Mouse (Mus musculus) neural tube, embryonic 10.5 days (tissue): ENCODE results near the gene Zscan5b.
"Not testable (repeated sequence)": the region's sequence is repeated elsewhere in the genome, so short reads cannot be mapped to it uniquely, and the experiment has no call there.

Experiments used
- DNase-seq: peaks from one replicate; pipeline ENCODE4 v3.0.0-alpha.2; 2017; ENCODE audit warnings: low spot score; ENCODE audit errors: extremely low spot score

The Zscan5b gene

DNA sequence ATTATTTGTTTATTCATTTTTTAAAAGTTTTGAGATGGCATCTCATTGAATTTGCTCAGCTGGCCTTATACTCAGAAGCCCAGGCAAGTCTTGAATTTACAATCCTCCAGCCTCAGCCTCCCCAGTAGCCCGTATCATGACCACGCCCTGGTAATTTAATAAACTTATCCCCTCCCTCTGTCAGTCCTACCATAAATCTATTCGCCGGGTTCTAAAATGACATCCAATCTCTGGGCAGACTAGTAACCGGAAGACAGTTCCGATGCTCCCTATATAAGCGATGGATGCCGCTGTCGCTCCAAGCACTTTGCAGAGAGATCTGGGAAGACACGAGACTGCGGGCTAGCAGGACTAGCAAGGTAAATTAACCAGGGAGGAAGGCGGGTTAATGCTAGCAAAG, at the start of gene Zscan5b:
Gene Zscan5b (plus strand): TSS at position 301 of the 400 bp plus-strand sequence.
- DNase-seq: no peak

DNA sequence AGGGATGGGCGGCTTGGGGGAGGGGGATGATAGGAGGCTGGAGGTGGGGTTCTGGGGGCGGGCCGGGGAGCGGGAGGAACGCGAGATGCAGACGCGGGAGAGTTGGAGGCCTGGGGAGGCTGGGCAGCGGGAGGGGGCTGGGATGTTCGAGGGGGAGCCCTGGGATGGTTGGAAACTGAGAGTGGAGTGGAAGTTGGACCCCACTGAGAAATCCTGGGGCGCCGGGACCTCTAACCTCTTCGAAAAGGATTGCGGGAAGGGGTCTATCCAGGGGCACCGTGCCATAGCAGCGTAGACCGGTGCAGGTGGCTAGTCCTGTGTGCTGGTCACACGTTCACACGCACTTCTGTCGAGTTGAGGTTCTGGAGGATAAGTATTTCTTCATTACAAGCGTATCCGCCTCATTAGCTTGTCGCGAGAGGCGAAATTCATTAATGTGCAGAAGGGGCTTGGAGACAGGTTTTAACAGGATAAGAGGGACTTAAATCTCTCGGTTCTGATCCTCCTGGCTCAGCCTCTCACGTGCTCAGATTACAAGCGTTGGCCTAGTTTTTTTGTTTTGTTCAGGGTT, 49.3 kb upstream of the Zscan5b start:
- DNase-seq: no peak

DNA sequence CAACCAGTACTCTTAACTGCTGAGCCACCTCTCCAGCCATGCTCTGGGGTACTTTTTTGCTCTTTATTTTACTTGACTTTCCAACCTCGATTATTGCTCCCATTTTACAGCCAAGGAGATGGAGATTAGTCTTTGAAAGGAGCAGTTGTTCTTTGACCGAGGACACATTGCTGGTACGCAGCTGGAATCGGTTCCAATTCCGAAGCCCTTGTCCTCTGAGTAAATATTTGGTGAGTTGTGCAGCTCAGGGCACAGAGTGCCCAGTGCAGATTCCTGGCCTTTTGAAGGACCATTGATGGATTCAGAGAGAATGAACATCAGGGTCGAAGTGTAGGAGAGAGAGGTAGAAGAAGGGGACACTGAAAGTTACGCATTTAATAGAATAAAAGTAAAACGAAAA, 48.2 kb upstream of the Zscan5b start:
- DNase-seq: no peak

DNA sequence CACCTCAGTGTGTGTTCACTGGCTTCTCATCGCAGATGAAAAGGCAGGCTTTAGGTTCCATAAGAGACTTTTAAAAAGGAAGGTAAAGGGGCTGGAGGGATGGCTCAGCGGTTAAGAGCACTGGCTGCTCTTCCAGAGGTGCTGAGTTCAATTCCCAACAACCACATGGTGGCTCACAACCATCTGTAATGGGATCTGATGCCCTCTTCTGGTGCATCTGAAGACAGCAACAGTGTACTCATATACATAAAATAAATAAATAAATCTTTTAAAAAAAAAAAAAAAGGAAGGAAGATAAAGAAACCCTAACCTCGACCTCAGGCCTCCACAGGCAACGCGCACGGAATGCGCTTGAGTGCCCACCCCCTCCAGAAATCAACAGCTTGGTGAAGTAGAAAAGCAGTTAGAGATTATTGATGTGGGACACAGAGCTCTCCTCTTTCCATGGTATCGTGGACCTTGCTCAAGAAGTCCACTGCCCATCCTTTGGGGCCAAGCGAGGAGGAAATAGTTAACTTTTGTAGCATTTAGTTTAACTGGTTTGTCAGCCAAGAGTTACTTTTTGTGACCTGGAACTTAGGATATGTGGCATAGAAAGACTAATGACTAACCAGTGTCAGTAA, 47.6 kb upstream of the Zscan5b start:
- not testable (repeated sequence) for DNase-seq

DNA sequence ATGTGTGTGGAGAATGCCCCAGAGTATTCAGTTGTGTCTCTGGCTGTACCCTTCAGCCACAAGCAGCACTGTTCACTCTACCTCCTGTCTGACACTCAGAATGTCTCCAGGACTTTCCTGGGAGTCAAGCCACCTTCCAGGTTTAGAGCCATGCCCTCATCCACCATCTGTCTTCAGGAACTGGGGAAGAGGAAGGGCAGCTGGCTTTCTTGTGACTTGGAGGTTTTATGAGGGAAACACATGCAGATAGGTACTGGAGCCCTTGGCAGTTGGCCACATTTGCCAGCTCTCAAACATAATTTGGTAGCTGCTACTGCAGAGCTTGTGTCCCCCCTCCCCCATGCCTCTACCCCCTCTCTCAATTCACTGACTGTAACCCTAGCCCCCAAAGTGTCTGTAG, 43.1 kb upstream of the Zscan5b start:
- DNase-seq: no peak

DNA sequence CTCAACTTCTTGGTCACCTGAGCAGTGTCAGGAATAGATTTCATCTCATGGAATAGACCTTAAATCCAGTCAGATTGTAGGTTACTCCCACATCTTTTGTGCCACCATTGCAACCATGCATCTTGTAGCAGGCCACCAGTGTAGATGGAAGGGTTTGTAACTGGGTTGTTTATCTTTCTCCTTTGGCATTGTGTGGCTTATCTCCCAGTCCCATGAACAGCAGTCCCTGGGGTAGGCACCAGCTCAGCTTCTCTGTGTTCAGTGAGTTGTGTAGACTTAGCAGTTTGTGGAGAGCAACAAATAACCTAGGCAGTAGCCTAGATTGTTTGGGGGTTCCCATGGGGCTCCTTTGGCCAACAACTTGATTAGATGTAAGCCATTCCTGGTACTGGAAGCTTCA, 39.2 kb upstream of the Zscan5b start:
- no peak for DNase-seq

DNA sequence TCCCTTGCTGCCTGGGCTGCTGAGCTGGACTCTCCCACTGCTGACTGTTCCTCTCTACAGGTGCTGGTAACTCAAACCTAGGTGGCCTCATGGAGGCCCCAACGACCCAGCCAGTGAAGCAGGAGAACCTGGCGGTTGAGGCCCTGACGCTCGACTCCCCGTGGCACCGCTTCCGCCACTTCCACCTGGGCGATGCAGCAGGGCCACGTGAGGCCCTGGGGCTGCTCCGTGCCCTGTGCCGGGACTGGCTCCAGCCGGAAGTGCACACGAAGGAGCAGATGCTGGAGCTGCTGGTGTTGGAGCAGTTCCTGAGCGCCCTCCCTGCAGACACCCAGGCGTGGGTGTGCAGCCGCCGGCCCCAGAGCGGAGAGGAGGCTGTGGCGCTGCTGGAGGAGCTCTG, 38.3 kb upstream of the Zscan5b start:
- DNase-seq: no peak

DNA sequence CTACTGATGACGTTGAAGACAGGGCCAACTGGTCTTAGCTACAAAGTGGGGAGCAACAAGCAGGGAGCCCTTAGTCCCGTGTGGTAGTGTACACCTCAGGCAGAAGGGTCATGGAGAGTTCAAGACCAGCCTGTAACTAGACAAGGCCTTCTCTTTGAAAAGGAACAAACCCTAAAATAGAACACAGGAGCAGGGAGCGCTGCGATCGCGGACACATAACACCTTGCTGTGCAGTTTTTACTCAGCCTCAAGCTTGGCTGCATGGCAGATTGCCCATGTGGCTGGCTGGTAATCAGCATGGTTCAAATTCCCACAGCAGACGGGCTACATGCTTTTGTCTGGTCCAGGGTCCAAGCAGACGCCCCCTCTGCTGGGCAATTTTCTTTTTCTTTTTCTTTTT, 37.6 kb upstream of the Zscan5b start:
- no peak for DNase-seq

DNA sequence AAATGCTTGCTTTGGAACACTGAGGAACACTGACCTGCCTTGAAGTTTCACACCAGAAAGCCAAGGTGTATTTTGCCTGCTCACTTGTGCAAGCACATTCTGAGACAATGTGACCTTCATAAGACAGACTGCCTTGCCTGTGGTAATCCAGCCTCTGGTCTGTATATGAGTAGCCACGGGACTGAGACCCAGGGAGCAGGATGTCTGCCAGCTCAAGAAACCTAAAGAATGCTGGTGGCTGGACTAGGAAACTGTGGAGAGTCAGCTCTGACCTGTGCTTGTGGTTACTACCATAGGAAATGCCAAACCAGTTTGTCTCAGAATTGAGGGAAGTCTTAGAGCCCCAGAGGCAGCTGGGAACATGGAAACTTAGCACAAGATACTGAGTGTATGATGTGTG, 36.7 kb upstream of the Zscan5b start:
- DNase-seq: no peak

DNA sequence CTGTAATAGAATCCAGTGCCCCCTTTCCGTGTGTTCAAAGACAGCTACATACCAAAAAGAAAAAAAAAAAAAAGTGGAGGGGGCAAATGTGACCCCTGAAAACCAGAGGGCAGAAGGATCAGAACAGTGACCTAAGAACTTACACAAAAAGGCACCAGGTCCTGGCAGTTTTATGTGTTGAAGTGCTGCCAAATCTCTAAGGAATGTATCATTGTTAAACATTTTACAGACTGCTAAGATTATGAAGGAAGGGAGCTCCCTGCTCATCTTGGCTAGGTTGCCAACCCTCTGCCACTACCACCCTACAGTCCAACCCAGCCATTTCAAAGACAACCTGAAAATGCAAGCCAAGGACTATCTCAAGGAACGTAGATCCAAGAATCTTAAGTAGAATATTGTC, 35.9 kb upstream of the Zscan5b start:
- DNase-seq: no peak

DNA sequence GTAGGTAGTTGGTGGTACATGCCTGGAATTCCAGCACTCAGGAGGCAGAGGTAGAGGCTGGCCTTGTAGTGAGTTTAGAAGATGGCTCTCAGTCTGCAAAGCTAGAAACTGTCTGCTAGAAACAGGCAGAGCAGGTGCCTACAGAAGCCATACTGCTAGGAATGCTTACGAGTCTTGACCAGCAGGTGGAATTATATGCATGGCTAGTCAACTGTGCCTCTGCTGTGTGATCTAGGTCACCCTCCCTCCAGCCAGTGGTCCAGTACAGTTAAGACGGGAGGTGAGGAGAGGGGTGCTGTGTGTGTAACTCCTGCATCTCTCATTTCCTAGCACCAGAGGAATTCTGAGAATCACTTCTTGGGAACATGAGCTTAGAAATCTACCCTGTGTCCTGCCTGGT, 35.3 kb upstream of the Zscan5b start:
- DNase-seq: no peak

DNA sequence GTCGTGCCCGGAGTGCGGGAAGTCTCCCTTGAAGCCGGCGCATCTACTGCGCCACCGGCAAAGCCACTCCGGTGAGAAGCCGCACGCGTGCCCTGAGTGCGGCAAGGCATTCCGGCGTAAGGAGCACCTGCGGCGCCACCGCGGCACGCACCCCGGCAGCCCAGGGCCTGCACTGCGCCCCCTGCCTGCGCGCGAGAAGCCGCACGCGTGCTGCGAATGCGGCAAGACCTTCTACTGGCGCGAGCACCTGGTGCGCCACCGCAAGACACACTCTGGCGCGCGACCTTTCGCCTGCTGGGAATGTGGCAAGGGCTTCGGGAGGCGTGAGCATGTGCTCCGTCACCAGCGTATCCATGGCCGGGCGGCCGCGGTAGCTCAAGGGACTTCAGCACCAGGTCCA, 32.5 kb upstream of the Zscan5b start:
- peak; percentile 24 for DNase-seq

DNA sequence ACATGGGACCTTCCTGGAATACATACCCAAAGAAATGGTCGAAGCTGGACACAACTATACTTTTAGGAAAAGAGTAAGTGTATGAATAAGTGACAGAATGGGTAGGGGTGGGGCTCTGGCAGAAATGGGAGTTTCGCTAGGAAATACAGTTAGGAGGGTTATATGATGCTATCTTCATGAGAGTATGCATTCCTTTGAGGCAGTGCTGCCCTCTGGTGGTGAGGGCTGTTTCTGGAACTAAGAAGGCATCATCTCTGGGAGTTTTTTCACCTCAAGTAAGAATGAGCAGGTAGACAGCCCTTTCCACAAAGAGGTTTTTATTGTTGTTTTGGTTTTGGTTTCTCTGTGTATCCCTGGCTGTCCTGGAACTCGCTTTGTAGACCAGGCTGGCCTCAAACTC, 30.7 kb upstream of the Zscan5b start:
- DNase-seq: peak; percentile 58

DNA sequence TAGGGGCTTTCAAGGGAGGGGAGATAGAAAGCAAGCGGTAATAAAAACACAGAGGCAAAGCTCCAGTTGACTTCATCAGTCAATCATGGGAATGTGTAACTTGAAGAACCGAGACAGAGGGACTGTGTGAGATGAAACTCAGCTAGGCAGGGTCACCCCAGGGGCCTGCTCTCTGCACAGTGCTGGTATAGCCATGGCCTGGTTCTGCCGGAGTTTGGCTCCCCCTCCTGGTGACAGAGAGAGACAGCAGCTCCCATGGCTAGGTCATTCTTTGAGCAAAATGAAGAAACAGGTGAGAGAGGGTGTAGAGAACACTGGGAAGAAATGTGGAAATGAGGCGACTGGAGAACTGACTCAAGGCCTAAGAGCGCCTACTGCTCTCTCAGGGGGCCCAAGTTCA, 27.9 kb upstream of the Zscan5b start:
- DNase-seq: peak; percentile 64

DNA sequence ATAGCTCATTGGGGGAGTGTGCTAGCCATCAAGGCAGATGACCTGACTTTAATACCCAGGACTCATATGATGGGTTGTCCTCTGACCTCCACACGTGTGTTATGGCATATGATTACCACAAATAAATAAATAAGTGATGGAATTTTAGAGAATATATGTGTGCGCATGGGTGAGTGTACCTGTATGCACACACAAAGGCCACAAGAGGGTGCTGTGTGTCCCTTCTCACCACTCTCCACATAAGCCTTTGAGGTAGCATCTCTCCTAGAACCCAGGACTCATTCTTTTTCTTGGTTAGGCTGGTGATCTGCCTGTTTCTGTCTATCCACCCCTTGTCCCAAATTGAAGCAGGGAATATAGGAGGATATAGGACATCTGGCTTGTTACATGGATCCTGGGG, 26.3 kb upstream of the Zscan5b start:
- no peak for DNase-seq

DNA sequence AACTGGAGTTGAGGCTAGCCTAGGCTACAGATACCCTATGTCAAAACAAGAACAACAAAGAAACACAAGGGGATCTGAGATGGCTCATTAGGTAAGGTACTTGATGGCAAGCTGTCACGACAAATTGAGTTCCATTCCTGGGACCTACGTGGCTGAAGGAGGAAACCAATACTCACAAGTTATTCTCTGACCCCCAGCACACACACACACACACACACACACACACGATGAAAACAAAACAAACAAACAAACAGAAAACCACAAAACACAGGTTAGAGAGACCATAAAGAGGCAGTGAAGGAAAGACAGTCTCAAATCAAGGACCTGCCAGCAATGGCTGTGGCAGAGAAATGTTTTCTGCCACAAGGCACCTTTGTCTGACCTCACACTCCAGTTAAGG, 25.3 kb upstream of the Zscan5b start, which contains the start of gene Galp:
Gene Galp (plus strand): TSS at position 301 of the 400 bp plus-strand sequence.
- no peak for DNase-seq

DNA sequence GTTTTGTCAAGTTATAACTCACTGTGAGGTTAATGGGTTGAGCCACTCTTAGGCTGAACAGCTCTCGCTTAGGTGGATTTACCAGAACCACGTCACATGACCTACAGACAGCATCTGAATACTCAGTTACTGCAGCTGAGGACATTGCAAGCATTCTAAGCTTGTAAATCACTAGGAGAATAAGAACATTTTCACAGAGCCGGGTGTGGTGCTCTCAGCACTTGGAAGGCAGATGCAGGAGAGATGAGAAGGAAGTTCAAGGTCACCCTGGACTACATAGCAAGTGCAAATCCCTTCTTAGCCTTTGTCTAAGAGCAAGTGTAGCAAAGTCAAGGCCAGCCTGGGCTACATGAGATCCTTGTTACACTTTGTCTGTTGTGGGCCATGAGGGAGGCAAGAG, 17.9 kb upstream of the Zscan5b start:
- no peak for DNase-seq

DNA sequence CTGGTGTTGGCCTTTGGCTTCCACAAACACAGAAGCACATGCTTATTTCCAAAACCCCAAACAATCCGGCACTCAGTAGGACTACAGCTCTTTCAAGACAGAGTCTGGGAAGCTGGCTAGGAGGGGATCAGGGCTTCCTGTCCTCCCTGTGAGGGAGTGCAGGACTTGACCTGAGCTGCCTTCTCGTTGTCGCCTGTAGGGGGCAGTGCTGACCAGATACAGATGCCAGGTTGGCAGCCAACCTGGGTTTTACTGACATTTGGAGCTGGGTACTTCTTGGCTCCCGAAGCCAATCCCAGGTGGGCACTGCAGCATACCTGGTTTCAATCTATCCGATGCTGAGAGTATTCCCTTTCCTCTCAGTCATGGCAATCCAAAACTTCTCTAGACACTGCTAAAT, 8.9 kb upstream of the Zscan5b start:
- DNase-seq: no peak

DNA sequence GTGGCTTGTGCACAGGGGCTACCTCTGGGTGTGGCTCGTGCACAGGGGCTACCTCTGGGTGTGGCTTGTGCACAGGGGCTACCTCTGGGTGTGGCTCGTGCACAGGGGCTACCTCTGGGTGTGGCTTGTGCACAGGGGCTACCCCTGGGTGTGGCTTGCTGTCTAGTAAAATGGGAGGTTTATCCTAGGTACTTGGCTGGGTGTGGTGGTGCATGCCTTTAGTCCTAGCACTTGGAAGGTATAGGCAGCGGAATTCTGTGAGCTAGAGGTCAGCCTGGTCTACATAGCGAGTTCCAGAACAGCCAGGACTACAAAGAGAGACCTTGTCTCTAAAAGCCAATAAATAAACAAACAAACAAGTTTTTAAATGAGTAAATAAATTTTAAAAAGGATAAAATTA, 7.4 kb upstream of the Zscan5b start:
- not testable (repeated sequence) for DNase-seq

DNA sequence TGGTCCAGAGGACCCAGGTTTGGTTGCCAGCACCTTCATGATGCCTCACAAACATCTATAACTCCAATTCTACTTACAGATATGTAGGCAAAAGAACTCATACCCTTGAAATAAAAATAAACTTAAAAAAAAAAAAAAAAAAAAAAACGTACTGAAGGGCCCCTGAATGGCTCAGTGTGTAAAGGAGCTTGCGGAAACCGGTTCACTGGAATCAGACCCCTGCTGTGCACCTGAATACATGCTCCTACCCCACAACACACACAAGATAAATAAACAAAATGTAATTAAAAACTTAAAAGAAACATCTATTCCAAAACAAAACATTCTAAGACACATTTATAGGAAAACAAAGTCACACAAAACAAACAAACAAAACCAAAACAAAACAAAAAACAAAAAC, 1.9 kb upstream of the Zscan5b start:
- no peak for DNase-seq

DNA sequence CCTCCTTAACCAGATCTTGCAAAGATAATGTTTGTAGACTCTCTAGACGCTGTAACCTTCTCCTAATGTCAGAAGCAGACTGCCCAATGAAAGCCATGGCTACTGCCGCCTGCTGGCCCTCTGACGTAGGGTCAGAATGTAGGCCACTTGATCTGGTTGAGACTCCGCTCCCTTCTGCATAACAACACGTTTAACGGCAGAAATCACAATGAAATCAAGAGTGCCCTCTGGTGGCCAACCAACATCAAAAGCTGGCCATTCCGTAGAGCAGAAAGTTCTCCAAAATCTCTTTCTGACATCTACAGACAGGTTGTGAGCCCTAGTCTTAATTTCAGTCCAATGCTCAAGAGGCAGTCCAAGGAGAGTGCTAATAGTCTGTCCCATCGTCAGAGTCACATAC, 6.4 kb downstream of the Zscan5b start:
- DNase-seq: not testable (repeated sequence)

DNA sequence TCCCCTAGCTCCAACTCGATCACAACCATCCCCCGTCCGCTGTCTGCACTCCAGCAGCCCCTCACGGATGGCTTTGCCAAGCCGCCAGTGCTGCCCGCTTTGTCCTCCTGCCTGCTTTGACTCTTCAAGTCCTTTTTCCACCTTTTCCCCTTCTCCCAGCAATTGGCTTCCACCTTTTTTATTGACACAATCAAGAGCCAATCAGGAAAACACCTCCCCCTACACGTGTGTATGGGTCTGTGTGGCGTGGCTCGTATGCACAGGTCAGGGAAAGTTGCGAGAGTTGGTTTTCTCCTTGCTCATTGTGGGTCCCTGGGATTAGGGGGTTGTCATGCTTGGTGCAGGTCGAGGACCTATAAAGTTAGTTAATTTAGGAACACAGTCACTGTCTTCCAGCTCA, 17.7 kb downstream of the Zscan5b start:
- DNase-seq: no peak

DNA sequence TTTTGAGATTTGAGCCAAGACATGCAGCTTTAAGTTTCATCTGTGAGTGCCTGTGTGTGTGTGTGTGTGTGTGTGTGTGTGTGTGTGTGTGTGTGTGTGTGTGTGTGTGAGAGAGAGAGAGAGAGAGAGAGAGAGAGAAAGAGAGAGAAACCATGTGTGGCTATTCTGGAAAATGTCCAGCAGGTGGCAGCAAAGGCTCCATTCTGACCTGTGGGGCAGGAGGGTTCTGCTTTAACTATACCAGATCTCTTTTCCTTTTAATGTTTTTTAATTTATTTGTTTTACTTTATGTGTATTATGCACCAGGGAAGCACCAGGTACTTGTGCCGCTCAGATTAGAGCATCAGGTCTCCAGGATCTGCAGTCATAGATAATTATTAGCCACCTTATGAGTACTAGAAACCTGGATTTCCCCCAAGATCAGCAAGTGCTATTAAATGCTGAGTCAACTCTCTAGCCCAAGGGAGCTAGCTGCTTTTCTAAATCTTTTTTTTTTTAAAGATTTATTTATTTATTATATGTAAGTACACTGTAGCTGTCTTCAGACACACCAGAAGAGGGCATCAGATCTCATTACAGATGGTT, 18.9 kb downstream of the Zscan5b start:
- peak; percentile 21 for DNase-seq
